Mouse (Mus musculus): Measurements from ENCODE around the gene Gpr142.

DNA sequence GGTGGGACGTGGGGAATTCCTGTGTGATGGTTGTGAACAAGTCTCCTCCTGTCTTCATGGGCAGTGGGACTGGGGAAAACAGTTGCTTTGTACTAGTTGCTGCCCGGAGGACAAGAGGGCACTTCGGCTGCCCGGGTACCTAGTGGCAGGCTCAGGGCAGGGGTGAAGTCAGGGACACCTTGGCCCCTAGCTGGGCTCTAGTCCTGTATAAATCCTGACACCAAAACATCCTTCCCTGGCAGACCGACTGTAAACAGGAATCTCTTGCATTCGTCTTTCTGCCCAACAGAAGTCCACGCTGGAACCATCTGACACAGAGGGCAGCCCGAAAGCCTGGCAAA is 31.7 kb downstream of the Gpr142 start:
- no peak for TF ChIP-seq CTCF (conservative IDR thresholded peaks at IDR 0.05; ENCODE audit: low read length)
- no peak for TF ChIP-seq NANOG (IDR thresholded peaks at IDR 0.05; ENCODE audit: borderline replicate concordance, low read length)

Measured in E14TG2a.4 (cell line).